Mouse (Mus musculus): ENCODE results near the gene Lgr5. TPM values are rescaled to one million over a fixed set of nuclear protein-coding genes. Genes with fewer than 3 reads are reported as not detected.

Gene Lgr5
- not detected for polyA plus RNA-seq (2017; shearing (Covaris generic))

DNA sequence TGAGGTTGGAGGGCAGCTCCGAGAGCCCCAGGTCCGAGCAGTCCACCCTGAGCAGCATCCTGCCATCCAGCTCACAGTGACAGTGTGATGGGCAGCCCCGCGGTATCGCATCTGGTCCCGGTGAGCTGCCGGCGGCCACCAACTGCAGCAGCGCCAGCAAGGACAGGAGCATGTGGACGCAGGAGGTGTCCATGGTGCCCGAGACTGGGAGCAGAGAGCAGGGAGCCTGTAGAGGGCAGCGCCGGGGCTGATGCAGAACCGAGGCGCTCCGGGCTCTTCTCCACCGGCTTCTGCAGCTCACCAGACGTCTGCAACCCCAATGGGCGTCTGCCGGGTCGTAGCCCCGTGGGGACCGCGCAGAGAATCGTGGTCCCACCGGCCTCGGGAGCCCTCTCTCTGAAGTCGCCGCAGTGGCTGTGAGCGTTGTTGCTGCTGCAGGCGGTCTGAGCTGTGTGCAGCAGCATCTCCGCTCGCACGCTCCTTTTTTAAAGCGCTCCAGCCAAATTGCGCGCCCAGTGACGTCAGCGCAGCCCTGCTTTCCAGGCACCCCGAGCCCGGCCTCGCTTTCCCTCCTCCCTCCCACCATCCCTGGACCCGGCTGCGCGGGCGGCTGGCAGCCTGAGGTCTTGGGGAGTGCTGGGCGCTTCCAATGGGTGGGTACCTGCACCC is at the start of gene Lgr5:
Gene Lgr5, minus strand, starts transcription at position 480 of the 669 bp plus-strand sequence.

DNA sequence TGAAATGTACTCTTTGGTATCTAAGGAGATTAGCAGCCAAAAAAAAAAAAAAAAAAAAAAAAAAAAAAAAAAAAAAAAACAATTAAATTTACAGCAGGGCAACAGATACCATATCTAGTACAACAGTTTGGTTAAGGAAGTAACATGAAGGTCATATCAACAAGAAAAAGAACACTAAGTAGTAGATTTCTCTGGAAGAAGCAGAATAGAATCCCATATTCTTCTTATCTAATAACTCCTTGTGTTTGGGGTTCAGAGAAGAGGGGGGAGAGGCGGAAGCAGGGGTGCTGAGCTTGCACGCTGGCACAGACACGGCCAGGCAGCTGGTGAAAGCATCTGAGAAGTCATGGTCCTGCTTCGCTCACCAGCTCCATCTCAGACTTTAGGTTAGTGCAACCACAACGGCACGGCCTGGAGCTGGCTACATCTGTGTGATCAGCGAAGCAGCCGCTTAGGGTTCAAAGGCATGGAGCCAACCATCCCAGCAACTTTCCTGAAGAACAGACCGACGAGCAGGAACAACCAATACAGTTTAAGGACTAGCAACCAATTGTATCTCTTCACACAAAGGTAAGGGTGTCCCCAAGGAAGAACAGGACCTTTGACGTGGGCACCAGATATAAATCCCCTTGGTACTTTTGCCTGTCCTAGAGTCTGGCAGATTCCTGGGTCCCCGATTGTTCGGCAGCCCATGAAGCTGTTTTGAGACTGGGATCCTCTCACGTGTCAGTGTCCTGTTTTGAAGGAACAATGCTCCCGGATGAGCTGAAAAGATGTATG is 17.7 kb downstream of the Lgr5 start, which contains the start of gene A930009A15Rik:
Gene A930009A15Rik, plus strand, starts transcription at position 275 of the 780 bp plus-strand sequence.

Other genes starting within 250 kb of the Lgr5 start
- 72.5 TPM for gene Tmem19, start 225.3 kb downstream of the Lgr5 start, polyA plus RNA-seq (2017; shearing (Covaris generic))
- gene Thap2, start 203.3 kb downstream of the Lgr5 start, polyA plus RNA-seq (2017; shearing (Covaris generic)) = 17.4 TPM
- 27.7 TPM for gene Zfc3h1, start 202.8 kb downstream of the Lgr5 start, polyA plus RNA-seq (2017; shearing (Covaris generic))
- gene A930009A15Rik, start 17.8 kb downstream of the Lgr5 start, polyA plus RNA-seq (2017; shearing (Covaris generic)) = not detected
- not detected for gene Tspan8, start 229.1 kb upstream of the Lgr5 start, polyA plus RNA-seq (2017; shearing (Covaris generic))

All from CD4-positive, CD25-positive, alpha-beta regulatory T cell, adult 9 weeks (primary cell).